8 mouse cellular contexts compared by ENCODE assay signal in genomic region chr7:43671064-43671808, GRCm38 (mm10). TPM values are rescaled to one million over a fixed set of nuclear protein-coding genes. Genes with fewer than 3 reads are reported as not detected.
DNase-seq lines count a peak whose midpoint lies in the region; ATAC-seq and TF ChIP-seq lines count a peak whose summit lies in the region.

No protein-coding gene starts in this region.

- no peaks in the 10 kb centered on the region for H3K9me3 ChIP-seq in embryonic facial prominence, embryonic 15.5 days (replicated peaks)
- H3K9me3 ChIP-seq in intestine, embryonic 16.5 days (ENCODE audit: control insufficient read depth, low read length), result peaks cover under 1% of the 10 kb centered on the region; the same call in 1 of the 2 replicates

- peak overlapping the region; percentile 73 for H3K27ac ChIP-seq in left cerebral cortex, adult 2 months
- peak overlapping the region; percentile 80; the same call in 1 of the 2 replicates for H3K27ac ChIP-seq in embryonic facial prominence, embryonic 15.5 days (replicated peaks)
- peak overlapping the region; percentile 55; the same call in 1 of the 2 replicates for H3K27ac ChIP-seq in intestine, embryonic 16.5 days (ENCODE audit: low read length)

- WGBS in embryonic facial prominence, embryonic 15.5 days, result 68% methylated on average over 11 of the region's 11 CpGs
- WGBS in intestine, embryonic 16.5 days, result 66% methylated on average over 11 of the region's 11 CpGs

- H3K36me3 ChIP-seq in embryonic facial prominence, embryonic 15.5 days, result peaks cover 21% of the 10 kb centered on the region
- H3K36me3 ChIP-seq in intestine, embryonic 16.5 days (ENCODE audit: control insufficient read depth, insufficient read depth, low read length), result peaks cover 14% of the 10 kb centered on the region

- peak overlapping the region; percentile 64 for H3K9ac ChIP-seq in embryonic facial prominence, embryonic 15.5 days
- H3K9ac ChIP-seq in intestine, embryonic 16.5 days (ENCODE audit: low read depth, low read length), result peak overlapping the region; percentile 82

- no peak for TF ChIP-seq CTCF in left cerebral cortex, adult 2 months (IDR thresholded peaks at IDR 0.05)

- H3K4me2 ChIP-seq in embryonic facial prominence, embryonic 15.5 days (replicated peaks), result peak overlapping the region; percentile 78
- H3K4me2 ChIP-seq in intestine, embryonic 16.5 days (ENCODE audit: low read depth, low read length), result peak overlapping the region; percentile 60

- peaks cover 6% of the 10 kb centered on the region for H3K4me1 ChIP-seq in embryonic facial prominence, embryonic 15.5 days
- peaks cover 8% of the 10 kb centered on the region for H3K4me1 ChIP-seq in intestine, embryonic 16.5 days (ENCODE audit: control insufficient read depth, insufficient read depth, low read length)

- peak overlapping the region; percentile 70 for H3K4me3 ChIP-seq in left cerebral cortex, adult 2 months
- H3K4me3 ChIP-seq in embryonic facial prominence, embryonic 15.5 days (replicated peaks), result peak overlapping the region; percentile 80
- H3K4me3 ChIP-seq in intestine, embryonic 16.5 days (ENCODE audit: low read length), result peak overlapping the region; percentile 78

- intact Hi-C loops in left cerebral cortex, adult 2 months (cut with DNase I), result loop anchor here (1.0 to 10.0 kb wide), 4 partner anchors 92 to 386 kb away; partner anchors contain the start of genes Cldnd2, Etfb, Gm45233 and Zfp715

- DNase-seq in left cerebral cortex, adult 2 months (ENCODE audit: extremely low spot score in 1 of 2, low spot score in 2 of 2), result no peak
- DNase-seq in left cerebral cortex, adult 9 months (ENCODE audit: low spot score in 2 of 2), result no peak
- peak; percentile 10 for DNase-seq in naive thymus-derived CD4-positive, alpha-beta T cell, adult 2 months (ENCODE audit: low read depth)
- no peak for DNase-seq in urinary bladder, adult 2 months (ENCODE audit: low spot score)
- no peak for DNase-seq in right cerebral cortex, postnatal 4 days
- no peak for DNase-seq in Muller cell, postnatal 12 days (ENCODE audit: inconsistent ontology term)

- ATAC-seq in embryonic facial prominence, embryonic 15.5 days (ENCODE audit: insufficient number of reproducible peaks, low FRiP score, low TSS enrichment, low read depth), result no peak; the same call in 1 of the 2 replicates
- ATAC-seq in intestine, embryonic 16.5 days, result peak; percentile 36

- no peaks in the 10 kb centered on the region for H3K27me3 ChIP-seq in embryonic facial prominence, embryonic 15.5 days
- no peaks in the 10 kb centered on the region for H3K27me3 ChIP-seq in intestine, embryonic 16.5 days (replicated peaks; ENCODE audit: control insufficient read depth, insufficient read depth, low read length)

RNA-seq across cellular contexts. Expression of gene Ctu1, which starts 0.6 kb away (rescaled TPM):
- total RNA-seq in left cerebral cortex, adult 2 months (2021), result 1 to 10 TPM; 8.5 to 8.9 TPM
- 17.1 and 18.2 TPM in 2 replicates for polyA plus RNA-seq in embryonic facial prominence, embryonic 15.5 days (2015; fragmentation: Nextera tagmentation; extraction: Ambion mirVana)
- 11.2 and 11.7 TPM in 2 replicates for polyA plus RNA-seq in intestine, embryonic 16.5 days (2015; fragmentation: Nextera tagmentation; extraction: Ambion mirVana)
- 9.7 and 10.2 TPM in 2 replicates for polyA plus RNA-seq in urinary bladder, adult 2 months (2012; rRNA removed)

RNA-seq across cellular contexts. Expression of gene Siglece, which starts 11.3 kb away (rescaled TPM):
- total RNA-seq in left cerebral cortex, adult 2 months (2021), result 1 to 10 TPM; 1.3 to 1.5 TPM
- 1.0 and 1.7 TPM in 2 replicates for polyA plus RNA-seq in embryonic facial prominence, embryonic 15.5 days (2015; fragmentation: Nextera tagmentation; extraction: Ambion mirVana)
- 1.6 TPM in 2 replicates for polyA plus RNA-seq in intestine, embryonic 16.5 days (2015; fragmentation: Nextera tagmentation; extraction: Ambion mirVana)
- polyA plus RNA-seq in urinary bladder, adult 2 months (2012; rRNA removed), result 1.4 and 2.3 TPM in 2 replicates

RNA-seq across cellular contexts. Expression of gene Klk14, which starts 19.0 kb away (rescaled TPM):
- total RNA-seq in left cerebral cortex, adult 2 months (2021), result not detected
- 1.3 and 2.4 TPM in 2 replicates for polyA plus RNA-seq in embryonic facial prominence, embryonic 15.5 days (2015; fragmentation: Nextera tagmentation; extraction: Ambion mirVana)
- polyA plus RNA-seq in intestine, embryonic 16.5 days (2015; fragmentation: Nextera tagmentation; extraction: Ambion mirVana), result 0.11 and 0.33 TPM in 2 replicates
- polyA plus RNA-seq in urinary bladder, adult 2 months (2012; rRNA removed), result 0.06 and 0.07 TPM in 2 replicates

RNA-seq across cellular contexts. Expression of gene Ceacam18, which starts 36.7 kb away (rescaled TPM):
- total RNA-seq in left cerebral cortex, adult 2 months (2021), result not detected
- polyA plus RNA-seq in embryonic facial prominence, embryonic 15.5 days (2015; fragmentation: Nextera tagmentation; extraction: Ambion mirVana), result not detected in 2 replicates
- polyA plus RNA-seq in intestine, embryonic 16.5 days (2015; fragmentation: Nextera tagmentation; extraction: Ambion mirVana), result 9.9 and 10.1 TPM in 2 replicates
- polyA plus RNA-seq in urinary bladder, adult 2 months (2012; rRNA removed), result not detected in 2 replicates

RNA-seq across cellular contexts. Expression of gene Klk13, which starts 41.1 kb away (rescaled TPM):
- total RNA-seq in left cerebral cortex, adult 2 months (2021), result not detected
- polyA plus RNA-seq in embryonic facial prominence, embryonic 15.5 days (2015; fragmentation: Nextera tagmentation; extraction: Ambion mirVana), result 18.3 and 18.5 TPM in 2 replicates
- polyA plus RNA-seq in intestine, embryonic 16.5 days (2015; fragmentation: Nextera tagmentation; extraction: Ambion mirVana), result 0.27 and 0.33 TPM in 2 replicates
- 0.36 and 0.83 TPM in 2 replicates for polyA plus RNA-seq in urinary bladder, adult 2 months (2012; rRNA removed)
